Mouse (Mus musculus) liver, embryonic 12.5 days (tissue): ENCODE data around the gene Dusp21. TPM values are rescaled to one million over a fixed set of nuclear protein-coding genes. Genes with fewer than 3 reads are reported as not detected.

Source experiments
- ATAC-seq: fragments of 200-750 bp; cut with Nextera tagmentation; 2 replicates; pipeline ENCODE4 v1.8.0; 2017; ENCODE audit warnings: moderate number of reproducible peaks, mild to moderate bottlenecking, moderate library complexity
- H3K27ac ChIP-seq: fragments of 300-500 bp; sonication (generic); 2 replicates; pipeline ENCODE4 v1.5.1; 2016; ENCODE audit warnings: mild to moderate bottlenecking
- H3K27me3 ChIP-seq: fragments of 300-500 bp; sonication (generic); replicated peaks from 2 replicates; pipeline ENCODE4 v1.6.1; 2016; ENCODE audit warnings: mild to moderate bottlenecking, moderate library complexity
- H3K36me3 ChIP-seq: fragments of 300-500 bp; sonication (generic); 2 replicates; pipeline ENCODE4 v1.6.1; 2016; ENCODE audit warnings: mild to moderate bottlenecking, moderate library complexity
- H3K4me1 ChIP-seq: fragments of 300-500 bp; sonication (generic); 2 replicates; pipeline ENCODE4 v1.6.1; 2016
- H3K4me2 ChIP-seq: fragments of 300-500 bp; sonication (generic); 2 replicates; pipeline ENCODE4 v1.6.1; 2016; ENCODE audit warnings: mild to moderate bottlenecking, moderate library complexity
- H3K4me3 ChIP-seq: fragments of 300-500 bp; sonication (generic); 2 replicates; pipeline ENCODE4 v1.5.1; 2016; ENCODE audit warnings: mild to moderate bottlenecking, moderate library complexity
- H3K9ac ChIP-seq: fragments of 300-500 bp; sonication (generic); 2 replicates; pipeline ENCODE4 v1.6.1; 2016; ENCODE audit warnings: mild to moderate bottlenecking, moderate library complexity
- H3K9me3 ChIP-seq: fragments of 300-500 bp; sonication (generic); replicated peaks from 2 replicates; pipeline ENCODE4 v1.6.1; 2016; ENCODE audit warnings: mild to moderate bottlenecking, moderate library complexity
- WGBS: fragments of 180-500 bp; shearing (Covaris S2); methylation state at CpG from one replicate; pipeline ENCODE4 v1.1.7; 2016; ENCODE audit not compliant: insufficient replicate concordance; 5-methylcytosine and 5-hydroxymethylcytosine counted together
- polyA plus RNA-seq: library from polyadenylated mRNA; unstranded; fragments of >200 nt; fragmentation: Nextera tagmentation; extraction: Ambion mirVana; gene quantifications from 2 replicates; pipeline ENCODE4 v1.2.1, GENCODE M21; 2016

Dusp21 gene
- polyA plus RNA-seq, 1 experiment from 2014 or later, result not detected

DNA sequence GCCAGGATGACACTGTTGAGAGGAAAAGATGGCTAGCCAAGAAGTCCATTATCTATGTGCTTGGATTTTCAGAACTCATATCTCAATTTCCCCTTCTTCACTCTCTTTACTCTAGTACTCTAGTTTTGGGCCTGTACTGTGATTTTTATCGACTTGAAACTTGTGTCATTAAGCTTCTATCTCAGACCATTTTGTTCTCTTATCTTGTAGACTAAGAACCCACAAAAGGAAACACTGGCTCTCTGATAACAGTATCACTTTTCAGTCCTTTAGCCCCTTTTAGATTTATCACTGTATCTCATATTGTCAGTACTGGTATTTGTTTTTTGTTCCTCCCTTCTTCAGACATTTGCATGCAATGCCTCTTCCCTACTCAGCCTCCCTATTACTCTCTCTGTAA lies 33.8 kb downstream of the Dusp21 start:
- Histone ChIP-seq H3K4me2 (no peak overlapping the region), H3K9me3 (no peaks in the 10 kb centered on the region), H3K9ac (no peak overlapping the region), H3K4me1 (peaks cover 54% of the 10 kb centered on the region), H3K27ac (no peak overlapping the region), H3K36me3 (no peaks in the 10 kb centered on the region), H3K27me3 (no peaks in the 10 kb centered on the region), H3K4me3 (no peak overlapping the region)
- peak; percentile 76 for ATAC-seq
- 0% methylated on average over 1 of the region's 1 CpGs for WGBS

DNA sequence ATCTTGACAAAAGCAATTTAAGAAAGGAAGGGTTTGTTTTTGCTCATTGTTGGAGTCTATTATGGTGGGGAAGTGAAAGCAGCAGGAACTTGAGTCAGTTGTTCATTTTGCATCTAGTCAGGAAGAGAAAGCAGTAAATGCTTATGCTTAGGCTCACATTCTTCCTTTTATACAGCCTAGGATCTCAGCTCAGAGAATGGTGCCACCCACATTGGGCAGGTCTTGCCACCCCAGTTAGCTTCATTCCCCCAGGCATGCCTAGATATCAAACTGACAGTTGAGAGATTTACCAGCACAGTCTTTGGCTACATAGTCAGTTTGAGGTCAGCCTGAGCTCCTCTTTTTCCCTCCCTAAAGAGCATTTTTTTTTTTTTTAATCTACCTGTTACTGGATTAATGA lies 41.5 kb downstream of the Dusp21 start:
- ATAC-seq, result no peak
- Histone ChIP-seq H3K9me3 (no peaks in the 10 kb centered on the region), H3K4me2 (no peak overlapping the region), H3K27ac (no peak overlapping the region), H3K9ac (no peak overlapping the region), H3K36me3 (no peaks in the 10 kb centered on the region), H3K27me3 (no peaks in the 10 kb centered on the region), H3K4me3 (no peak overlapping the region), H3K4me1 (peaks cover 38% of the 10 kb centered on the region)

GRCm38 (mm10) chrX:18188293-18188692 lies 42.6 kb downstream of the Dusp21 start:
- Histone ChIP-seq H3K36me3 (no peaks in the 10 kb centered on the region), H3K9ac (no peak overlapping the region), H3K9me3 (no peaks in the 10 kb centered on the region), H3K27ac (no peak overlapping the region), H3K4me2 (no peak overlapping the region), H3K4me1 (peaks cover 38% of the 10 kb centered on the region), H3K4me3 (no peak overlapping the region), H3K27me3 (no peaks in the 10 kb centered on the region)
- WGBS, result 61% methylated on average over 2 of the region's 2 CpGs
- no peak for ATAC-seq

Other genes starting within 250 kb of the Dusp21 start
- 20.5 TPM in 2 replicates for gene Kdm6a, start 16.7 kb downstream of the Dusp21 start, polyA plus RNA-seq